Mouse (Mus musculus): Measurements from ENCODE around the gene Sema6d.

The Sema6d gene

GRCm38 (mm10) chr2:124554751-124555415 lies 465.1 kb downstream of the Sema6d start:
- in situ Hi-C loops (cut with MboI, MseI) = no loop called here

GRCm38 (mm10) chr2:124556861-124557499 lies 467.2 kb downstream of the Sema6d start:
- in situ Hi-C loops (cut with MboI, MseI) = no loop called here

- in situ Hi-C loops (cut with MboI, MseI) = no loop called here
Observed at GRCm38 (mm10) chr2:124558021-124558420, 468.3 kb downstream of the Sema6d start.

GRCm38 (mm10) chr2:124561668-124562067 lies 471.9 kb downstream of the Sema6d start:
- in situ Hi-C loops (cut with MboI, MseI) = no loop called here

- in situ Hi-C loops (cut with MboI, MseI) = no loop called here
Observed at GRCm38 (mm10) chr2:124562091-124562490, 472.3 kb downstream of the Sema6d start.

- in situ Hi-C loops (cut with MboI, MseI) = no loop called here
Observed at GRCm38 (mm10) chr2:124563759-124564158, 474.0 kb downstream of the Sema6d start.

GRCm38 (mm10) chr2:124573734-124574133 lies 484.0 kb downstream of the Sema6d start:
- in situ Hi-C loops (cut with MboI, MseI) = no loop called here

GRCm38 (mm10) chr2:124576053-124576452 lies 486.3 kb downstream of the Sema6d start:
- in situ Hi-C loops (cut with MboI, MseI) = no loop called here

- in situ Hi-C loops (cut with MboI, MseI) = no loop called here
Observed at GRCm38 (mm10) chr2:124583561-124583960, 493.8 kb downstream of the Sema6d start.

GRCm38 (mm10) chr2:124592750-124593149 lies 503.0 kb downstream of the Sema6d start:
- in situ Hi-C loops (cut with MboI, MseI) = no loop called here

GRCm38 (mm10) chr2:124599014-124599413 lies 509.2 kb downstream of the Sema6d start:
- in situ Hi-C loops (cut with MboI, MseI) = no loop called here

GRCm38 (mm10) chr2:124601702-124602378 lies 512.1 kb downstream of the Sema6d start:
- in situ Hi-C loops (cut with MboI, MseI) = no loop called here

- in situ Hi-C loops (cut with MboI, MseI) = no loop called here
Observed at GRCm38 (mm10) chr2:124602379-124602913, 512.7 kb downstream of the Sema6d start.

GRCm38 (mm10) chr2:124605341-124605740 lies 515.6 kb downstream of the Sema6d start:
- in situ Hi-C loops (cut with MboI, MseI) = no loop called here

GRCm38 (mm10) chr2:124607986-124608385 lies 518.2 kb downstream of the Sema6d start:
- in situ Hi-C loops (cut with MboI, MseI) = no loop called here

GRCm38 (mm10) chr2:124608546-124608945 lies 518.8 kb downstream of the Sema6d start:
- in situ Hi-C loops (cut with MboI, MseI) = no loop called here

- in situ Hi-C loops (cut with MboI, MseI) = no loop called here
Observed at GRCm38 (mm10) chr2:124609014-124609413, 519.2 kb downstream of the Sema6d start.

GRCm38 (mm10) chr2:124609711-124610585 lies 520.2 kb downstream of the Sema6d start:
- in situ Hi-C loops (cut with MboI, MseI) = no loop called here

- in situ Hi-C loops (cut with MboI, MseI) = no loop called here
Observed at GRCm38 (mm10) chr2:124610586-124611105, 520.9 kb downstream of the Sema6d start.

GRCm38 (mm10) chr2:124611226-124611625 lies 521.5 kb downstream of the Sema6d start:
- in situ Hi-C loops (cut with MboI, MseI) = no loop called here

- in situ Hi-C loops (cut with MboI, MseI) = no loop called here
Observed at GRCm38 (mm10) chr2:124612276-124612675, 522.5 kb downstream of the Sema6d start.
